Mouse (Mus musculus) cerebellum, postnatal 4 days (tissue): ENCODE data around the gene Sash1.

ENCODE experiments used
- DNase-seq, 2 experiments: peaks; one replicate each; pipeline ENCODE4 v3.0.0; 2022; ENCODE audit warnings: low spot score in 2 of 2, mixed read lengths in 1 of 2

The Sash1 gene

DNA sequence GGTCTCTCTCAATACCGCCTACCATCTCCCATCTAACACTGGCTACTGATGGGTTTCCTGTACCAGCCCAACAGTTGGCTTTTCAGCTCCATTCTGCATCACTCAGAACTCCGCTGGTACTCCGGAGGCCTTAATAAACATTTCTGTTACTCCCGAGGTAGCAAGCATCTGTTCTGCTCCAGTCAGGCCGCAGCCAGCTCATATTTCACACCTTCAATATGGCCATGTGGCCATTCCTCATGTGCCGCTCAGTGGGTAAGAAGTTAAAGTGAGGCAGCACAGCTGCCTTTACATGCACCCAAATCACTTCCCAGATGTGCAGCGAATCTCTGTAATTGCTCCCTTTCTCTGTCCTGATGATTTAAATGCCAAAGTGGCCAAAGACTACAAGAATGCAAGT is 32.5 kb downstream of the Sash1 start:
- DNase-seq: no peak

DNA sequence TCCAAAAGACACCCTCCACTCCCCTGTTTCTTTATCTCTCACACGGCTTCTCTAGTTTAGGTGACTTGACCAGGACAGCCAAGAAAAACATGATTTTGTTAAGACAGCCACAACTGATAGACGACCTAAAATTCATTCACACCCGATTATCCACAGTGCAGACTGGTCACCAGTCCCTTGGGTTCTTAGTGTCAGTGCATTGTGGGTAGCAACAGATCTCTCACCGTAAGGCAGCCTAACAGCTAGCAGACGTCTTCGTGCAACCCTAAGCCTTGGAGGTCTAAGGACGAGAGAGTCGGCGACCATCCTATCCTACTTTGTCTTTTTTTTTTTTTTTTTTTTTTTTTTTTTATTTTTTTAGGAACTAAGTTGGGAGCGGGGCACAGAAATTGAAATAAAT is 34.2 kb downstream of the Sash1 start:
- DNase-seq: no peak

DNA sequence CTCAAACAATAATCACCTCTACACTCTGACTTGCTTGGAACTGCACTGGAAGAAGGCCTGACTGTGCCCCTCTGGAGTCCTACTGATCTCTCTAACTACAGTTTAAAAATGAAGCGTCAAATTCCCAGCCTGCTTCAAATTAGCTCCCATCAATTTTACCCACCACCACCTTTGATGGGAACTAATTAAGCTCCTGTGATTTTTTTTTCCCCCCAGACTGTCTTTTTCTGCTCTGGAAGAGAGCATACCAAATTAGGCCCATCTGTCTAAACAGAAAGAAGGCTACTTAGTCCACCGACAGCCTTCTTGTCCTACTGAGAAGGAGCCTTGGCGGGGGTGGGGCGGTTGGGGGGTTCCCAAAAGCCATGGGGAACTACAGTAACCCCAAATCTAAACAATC is 37.9 kb downstream of the Sash1 start:
- no peak for DNase-seq

DNA sequence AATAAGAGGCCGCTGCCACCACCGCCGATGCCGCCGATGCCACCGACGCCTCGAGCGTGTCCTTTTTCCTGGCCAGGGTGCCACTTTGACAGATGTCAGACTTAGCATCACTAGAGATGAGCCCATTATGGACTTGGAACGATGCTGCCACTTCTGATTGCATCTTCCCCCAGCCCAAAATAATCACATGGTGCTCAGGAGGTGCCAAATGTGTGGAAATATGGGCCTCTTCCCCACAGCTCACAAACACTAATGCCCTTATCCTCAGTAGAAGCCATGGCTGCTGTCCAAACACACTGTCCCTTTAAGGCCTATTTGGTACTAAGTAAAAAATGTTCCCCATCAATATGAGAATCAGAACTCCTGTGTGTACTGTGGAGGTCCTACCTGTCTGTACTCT is 39.6 kb downstream of the Sash1 start:
- DNase-seq: peak in 1 of 2 experiments; percentile 16

DNA sequence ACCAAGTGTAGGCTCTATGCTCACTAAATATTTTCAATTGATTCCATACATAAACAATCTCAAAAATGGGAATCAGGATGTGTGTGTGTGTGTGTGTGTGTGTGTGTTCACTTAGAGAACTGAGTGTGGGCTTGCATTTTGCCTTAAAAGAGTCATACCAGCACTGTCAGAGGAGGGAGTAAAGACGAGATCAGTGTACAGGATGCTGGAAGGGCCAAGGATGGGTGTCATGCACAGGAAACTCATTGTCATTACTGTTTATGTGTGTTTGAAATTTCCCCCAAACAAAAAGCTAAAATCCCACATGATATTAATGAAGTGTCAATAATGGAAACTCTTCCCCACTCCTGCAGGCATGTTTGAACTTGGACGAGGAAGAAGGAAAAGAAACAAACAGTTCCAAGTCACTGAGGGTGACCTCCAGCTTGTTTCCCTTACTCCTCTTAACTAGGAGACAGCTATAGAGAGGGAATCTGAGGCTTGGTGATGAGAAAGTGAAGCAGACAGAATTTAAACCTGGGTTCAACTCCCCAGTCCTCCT is 40.6 kb downstream of the Sash1 start:
- no peak for DNase-seq

DNA sequence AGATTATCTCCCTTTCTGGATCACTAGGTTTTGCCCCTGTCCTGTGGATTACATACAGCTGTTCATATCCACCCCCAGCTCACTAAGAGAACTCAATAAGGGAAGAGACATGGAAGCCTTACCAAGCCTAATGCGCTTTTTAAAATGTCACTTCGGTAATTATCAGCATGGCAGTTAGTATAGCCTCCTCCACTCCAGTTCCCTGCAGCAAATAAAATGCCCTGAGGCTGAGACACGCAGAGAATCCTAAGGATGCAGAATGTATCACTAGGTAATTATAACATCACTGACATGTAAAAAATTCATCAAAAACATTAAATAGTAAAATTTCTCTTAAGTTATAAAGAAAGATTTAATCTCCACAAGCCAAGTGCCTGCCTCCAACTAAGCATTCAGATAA is 45.9 kb downstream of the Sash1 start:
- no peak for DNase-seq

DNA sequence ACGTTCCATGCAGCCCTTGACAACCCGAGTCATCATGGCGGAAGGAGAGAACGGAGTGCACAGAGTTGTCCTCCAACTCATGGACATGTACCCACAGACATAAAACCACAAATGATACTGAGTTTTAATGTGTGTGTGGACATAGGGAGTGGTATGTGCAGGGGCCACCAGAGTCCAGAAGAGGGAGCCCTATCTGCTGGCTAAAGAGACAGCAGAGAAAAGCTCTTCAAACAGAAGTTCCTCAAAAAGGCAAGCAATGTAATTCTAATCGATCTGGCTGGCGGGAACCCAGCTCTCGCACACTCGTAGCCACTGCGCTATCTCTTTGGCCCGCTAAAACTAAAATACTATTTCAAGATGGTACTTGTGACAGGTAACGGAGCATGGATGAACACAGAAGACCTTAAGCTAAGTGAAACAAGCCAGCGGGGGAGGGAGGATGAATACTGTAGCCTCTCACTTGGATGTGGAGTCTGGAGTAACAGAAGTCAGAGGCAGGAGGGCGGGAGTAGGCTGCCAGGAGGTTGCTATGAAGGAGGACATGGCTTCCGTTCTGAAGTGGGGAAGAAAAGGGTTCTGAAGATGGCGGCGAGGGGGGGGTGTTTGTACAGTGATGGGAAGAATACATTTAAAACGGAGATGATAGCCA is 51.9 kb downstream of the Sash1 start:
- DNase-seq: peak in 1 of 2 experiments; percentile 19

DNA sequence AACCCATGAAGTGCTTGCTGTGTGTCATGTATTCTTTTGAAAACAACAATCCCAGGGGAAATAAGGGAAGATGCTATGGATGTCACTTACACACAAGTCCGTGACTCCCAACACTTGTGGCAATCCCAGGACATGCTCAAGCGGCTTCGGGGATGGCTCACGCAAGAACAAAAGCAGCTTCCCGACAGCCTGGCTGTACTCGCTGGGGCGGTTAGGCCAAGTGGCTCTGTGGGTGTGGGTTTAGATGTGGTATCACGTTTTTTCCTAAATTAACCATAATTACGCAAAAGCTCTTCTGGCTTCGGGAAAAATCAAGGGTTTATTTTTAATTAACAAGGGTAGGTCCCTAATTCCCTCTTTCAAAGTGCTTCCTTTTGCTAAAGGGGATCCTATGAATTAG is 59.6 kb downstream of the Sash1 start:
- no peak for DNase-seq

DNA sequence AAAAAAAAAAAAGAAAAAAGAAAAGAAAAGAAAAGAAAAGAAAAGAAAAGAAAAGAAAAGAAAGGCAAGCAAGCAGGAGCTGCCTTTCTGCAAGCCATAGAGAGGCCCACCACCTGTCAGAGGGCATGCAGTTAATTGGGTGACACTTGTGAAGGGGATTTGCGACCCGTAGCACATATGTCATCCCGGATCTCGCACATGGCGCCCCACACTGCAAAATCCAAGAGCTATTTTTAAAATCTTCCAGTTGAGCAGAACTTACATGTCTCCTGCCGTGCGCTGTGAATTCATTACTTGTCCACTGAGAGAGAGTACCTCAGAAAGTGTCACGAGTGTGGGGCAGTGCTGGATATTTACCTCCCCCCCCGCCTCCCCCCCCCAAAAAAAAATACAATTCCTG is 60.0 kb downstream of the Sash1 start:
- peak in 1 of 2 experiments; percentile 24 for DNase-seq

DNA sequence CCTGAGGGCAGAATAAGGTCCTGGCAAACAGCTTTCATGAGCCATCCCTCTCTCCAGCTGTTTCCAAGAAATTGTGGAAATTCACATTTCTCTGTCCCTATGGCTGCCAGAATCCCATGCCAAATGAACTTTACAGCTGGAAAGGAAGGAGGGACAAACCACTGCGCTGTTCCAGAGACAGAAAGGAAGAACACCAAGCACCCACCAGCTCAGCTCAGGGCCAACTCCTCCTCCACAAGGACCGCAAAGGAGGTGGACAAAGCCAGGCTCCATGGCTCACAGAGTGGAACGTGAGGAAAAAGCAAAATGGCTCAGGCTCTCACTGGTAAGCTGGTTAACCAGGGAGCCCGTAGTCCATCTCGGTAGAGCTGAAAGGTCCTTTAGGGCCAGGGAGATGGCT is 67.8 kb downstream of the Sash1 start:
- DNase-seq: no peak

DNA sequence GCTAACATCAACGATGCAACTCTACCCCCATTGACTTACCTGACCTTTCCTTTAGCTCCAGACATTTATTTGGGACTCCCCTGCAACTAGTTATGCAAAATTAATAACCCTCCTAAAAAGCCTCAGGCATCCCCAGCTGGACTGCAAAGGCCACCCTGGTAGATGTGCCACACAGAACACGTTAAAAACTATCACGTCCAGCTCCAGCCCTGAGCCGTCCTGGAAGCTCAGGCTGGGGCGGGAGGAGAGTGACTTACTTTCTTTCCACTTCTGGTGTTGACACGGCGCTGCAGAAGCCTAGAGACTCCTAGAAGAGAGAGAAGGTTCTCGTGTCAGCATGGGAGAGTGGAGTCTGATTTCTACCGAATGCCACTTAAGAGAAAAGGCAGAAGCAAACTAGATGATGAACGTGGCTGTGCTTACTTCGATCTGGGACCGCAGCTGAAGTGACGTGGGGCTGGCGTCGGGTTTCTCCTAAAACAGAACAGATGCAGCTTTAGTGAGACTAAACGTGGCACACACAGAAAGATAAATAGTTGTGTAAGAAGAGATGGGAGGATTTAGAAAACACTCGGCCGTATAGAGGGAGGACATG is 71.8 kb downstream of the Sash1 start:
- no peak for DNase-seq

DNA sequence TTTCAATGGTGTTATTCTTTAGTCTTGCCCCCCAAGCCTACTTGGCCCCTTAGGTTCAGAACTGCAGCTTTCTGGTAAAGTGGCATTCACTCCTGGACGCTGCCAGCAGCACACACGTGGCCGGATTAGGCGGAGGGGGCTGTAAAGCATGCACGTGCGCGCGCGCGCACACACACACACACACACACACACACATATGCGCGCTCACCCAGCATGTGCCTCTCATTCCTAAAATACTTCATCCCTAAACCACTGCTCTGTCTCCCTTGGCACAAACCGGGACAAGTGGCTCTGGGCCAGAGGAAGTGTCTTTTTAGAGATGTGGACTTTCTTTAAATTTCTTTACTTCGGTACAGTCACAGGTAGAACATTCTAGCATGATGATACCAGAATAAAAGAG is 72.6 kb downstream of the Sash1 start:
- DNase-seq: no peak

DNA sequence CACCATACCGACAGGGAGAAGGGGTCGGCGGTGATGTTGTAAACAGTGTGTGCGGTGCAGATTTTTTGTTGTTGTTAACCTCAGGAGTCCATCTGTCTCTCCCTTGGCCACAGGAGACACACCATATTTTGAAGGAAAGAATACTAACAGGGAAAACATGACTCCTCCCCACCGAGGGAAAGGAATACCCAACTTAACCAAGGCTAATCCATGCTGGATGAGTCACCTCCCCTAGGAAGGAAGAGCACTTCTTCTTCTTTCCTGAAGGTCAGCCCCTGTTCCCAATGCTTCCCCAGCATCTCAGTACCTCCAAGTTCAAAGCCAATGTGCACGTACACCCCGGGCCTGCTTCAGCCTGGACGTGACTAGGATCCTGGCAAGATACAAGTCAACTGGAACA is 73.1 kb downstream of the Sash1 start:
- no peak for DNase-seq

DNA sequence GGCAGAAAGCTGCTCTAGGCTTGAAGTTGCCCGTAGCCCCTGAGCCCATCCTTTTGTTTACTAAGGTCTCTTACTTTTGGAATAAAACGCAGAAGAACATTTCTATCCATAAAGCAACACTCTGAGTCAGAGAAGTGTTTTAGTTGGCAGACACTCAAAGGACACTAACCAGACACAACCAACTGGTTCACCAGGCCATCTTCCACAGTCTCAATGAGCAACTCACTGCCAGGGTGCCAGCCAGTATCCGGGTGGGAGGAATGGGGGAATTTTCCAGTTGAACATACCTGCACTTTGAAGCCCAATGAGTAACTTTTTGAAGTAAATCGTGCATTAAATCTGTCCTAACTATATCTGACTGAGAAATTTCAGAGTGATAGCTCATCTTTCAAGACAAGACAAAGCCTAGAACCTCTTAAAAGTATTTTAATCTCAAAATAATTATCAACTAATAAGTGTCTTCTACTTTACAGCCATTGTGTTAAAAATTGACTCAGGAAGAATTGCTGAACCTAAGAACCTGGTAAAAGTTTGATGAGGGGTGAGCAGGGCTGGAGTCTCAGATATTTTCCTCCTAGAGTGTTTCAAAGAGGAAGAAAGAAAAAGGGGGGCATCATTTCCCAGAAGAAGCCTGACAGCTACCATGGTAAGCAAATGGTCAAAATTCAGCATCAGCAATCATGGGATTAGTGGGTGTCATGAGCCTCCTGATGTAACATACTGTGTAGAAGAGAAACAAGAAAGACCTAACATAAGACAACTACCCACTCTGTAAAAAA is 74.4 kb downstream of the Sash1 start:
- DNase-seq: no peak

DNA sequence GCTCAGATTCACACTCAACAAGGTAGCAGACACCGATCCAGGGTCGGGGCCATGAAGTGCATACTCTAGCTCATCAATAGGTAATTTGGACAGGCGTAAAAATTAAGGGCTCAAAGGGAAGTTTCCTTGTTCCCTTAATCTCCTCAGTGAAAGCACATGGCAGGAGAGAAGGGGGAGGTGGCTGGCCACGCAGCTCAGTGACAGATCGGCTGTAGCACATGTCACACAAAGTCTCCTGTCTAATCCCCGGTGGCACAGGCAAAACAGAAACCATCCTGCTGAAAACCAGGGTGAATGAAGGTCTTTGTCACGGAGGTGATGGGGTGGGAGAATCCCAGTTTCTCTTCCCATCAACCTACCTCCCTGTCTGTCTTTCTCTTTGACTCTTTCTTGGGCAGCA is 75.4 kb downstream of the Sash1 start:
- no peak for DNase-seq

DNA sequence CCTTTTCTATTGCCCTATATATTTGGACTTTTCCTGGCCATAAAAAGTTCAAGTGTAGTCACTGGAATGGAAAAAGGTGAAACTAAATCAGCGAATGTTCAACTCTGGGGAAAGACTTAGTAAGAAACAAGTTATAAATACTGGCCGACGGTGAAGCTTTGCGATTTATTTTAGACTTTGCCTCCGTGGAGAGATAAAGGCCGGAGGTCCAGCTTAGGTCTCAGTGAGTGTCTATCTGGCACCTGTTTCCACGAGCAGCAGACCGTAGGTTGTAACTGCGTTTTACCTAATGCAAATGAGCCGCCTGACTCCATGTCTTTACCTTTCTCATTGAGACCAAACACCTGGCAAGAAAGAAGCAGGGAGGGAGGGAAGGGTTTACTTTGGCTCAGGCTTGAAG is 77.5 kb downstream of the Sash1 start:
- DNase-seq: no peak

DNA sequence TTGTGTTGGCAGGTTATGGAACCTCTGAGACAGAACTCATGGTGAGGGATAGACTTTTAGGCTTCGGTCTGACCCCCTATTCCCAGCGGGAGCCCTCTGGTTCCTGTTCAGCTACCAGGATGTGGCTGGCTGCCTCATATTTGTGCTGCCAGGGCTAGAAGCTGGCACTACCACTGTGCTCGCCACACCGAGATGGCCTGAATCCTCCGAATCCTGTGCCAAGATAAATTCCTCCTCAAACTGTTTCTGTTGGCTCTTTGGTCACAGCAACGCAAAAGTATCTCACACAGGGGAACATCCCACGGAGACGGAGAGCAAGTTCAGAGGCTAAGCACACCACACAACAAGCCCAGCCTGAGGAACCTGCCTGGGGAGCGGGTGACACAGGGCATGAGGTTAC is 78.3 kb downstream of the Sash1 start:
- DNase-seq: no peak

DNA sequence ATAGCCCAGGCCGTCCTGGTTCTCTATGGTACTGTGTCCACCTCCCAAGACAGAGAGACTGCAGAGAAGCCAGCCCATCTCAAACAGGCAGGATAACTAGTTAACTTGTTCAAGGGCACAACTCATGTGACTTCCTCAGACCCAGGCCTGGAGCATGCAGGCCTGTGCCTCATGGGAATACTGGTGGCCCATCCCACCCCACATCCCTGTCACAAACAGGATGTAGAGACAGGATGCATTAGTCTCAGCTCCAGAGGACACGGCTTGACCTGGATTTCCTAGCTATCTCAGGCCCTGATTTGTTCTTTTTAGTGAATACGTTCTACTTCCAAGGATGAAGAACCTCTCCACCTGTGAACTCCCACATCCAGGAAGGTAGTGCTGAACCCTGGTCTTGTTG is 80.5 kb downstream of the Sash1 start:
- no peak for DNase-seq

DNA sequence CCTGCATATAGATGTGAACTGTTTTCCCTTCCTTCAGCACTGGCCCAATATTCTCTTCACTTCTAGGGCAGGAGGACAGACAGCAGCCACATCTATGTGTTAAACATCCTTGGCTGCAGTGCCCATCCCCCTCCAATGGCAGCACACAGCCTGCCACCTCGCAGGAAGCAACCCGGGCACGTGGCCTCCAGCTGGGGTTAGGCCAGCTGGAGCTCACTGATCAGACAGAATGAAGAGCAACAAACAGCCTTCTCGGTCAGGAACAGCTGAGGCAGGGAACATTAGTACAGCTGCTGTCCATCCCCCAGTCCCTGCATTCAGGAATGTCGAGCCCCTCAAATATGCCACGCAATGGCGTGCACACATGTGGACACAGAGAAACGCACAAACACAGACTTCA is 81.6 kb downstream of the Sash1 start:
- DNase-seq: peak in 1 of 2 experiments; percentile 22

DNA sequence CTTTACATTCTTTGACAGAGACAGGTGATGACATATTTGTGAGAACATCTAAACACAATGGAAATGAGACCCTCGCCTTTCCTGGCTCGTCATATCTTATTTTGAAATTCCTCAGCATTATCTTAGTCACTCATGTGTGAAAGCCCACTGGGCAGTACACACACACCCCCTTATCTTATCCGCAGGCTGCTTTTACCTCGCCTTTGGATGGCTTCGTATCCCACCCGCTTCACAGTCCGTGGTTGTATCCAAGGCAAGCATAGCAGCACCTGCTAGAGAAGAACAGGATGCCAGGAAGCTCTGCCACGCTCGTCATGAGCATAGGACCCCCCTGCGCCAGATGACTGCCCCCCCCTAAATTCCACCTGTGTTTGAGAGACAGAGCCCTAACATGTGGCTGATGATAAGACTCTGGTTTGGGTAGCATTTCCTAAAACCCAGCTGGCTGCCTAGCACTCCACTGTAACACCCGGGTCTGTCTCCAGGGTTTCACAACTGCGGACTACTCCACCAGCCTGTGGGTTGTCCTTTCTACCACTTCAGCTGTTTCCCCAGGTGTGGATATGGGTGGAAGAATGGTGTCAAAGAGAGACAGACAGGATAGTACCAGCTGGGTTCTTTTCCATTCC is 84.0 kb downstream of the Sash1 start:
- DNase-seq: no peak

DNA sequence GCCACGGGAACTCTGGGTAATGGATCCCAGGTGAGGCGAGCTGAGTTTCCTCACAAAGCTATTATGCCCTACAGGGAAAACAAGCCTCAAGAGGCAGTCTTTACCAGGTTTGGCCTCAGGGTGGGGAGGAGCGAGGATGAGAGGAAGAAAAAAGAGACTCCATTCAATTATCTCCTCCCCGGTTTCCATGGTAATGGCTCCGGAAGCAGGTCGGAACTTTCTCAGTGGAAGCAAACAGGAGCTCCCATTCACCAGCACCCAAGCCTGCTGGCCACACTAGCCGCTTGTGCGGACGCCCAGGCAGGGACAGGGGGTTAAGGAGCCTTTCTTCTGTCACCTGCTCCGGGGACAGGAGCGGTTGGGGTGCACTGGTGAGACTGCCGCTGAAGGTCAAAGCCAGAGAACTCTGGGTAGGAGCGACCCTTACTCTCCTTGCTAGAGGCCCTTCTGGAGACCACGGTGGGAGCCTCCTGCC is 84.7 kb downstream of the Sash1 start:
- peak in 1 of 2 experiments; percentile 28 for DNase-seq

DNA sequence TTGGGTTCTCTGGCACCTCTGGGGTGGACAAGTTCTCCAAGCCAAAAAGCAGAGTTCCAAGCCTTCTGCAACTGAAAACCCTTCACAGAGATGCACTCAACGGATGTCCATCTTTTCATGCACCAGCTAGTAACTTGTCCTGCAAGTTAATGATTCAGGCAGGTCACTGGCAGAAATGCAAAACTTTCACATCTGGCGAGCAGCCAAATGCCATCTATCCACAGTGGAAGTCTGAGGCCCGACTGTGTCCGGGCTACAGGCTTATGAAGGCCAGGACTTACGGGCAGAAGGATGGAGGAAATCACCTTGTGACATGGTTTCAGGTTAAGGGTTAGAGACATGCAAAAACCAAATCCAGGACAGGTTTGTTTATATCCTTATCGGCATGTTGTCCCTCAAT is 88.0 kb downstream of the Sash1 start:
- no peak for DNase-seq
